Mouse (Mus musculus) liver, adult 2 months (tissue): ENCODE measurements around the gene Nr0b1. TPM values are rescaled to one million over a fixed set of nuclear protein-coding genes. Genes with fewer than 3 reads are reported as not detected.

Source experiments
- DNase-seq: peaks from one replicate; pipeline ENCODE4 v3.0.0-alpha.2; 2011; ENCODE audit warnings: low read depth, low spot score; ENCODE audit errors: extremely low read depth
- H3K27ac ChIP-seq: fragments of 200-500 bp; replicated peaks from 2 replicates; pipeline ENCODE4 v1.5.1; 2012; ENCODE audit warnings: low read depth, mild to moderate bottlenecking, control low read depth, inconsistent platforms, low read length; ENCODE audit not compliant: insufficient read depth
- H3K27me3 ChIP-seq: fragments of 200-500 bp; 2 replicates; pipeline ENCODE4 v1.6.1; 2012; ENCODE audit warnings: mild to moderate bottlenecking, moderate library complexity, low read length, inconsistent platforms; ENCODE audit not compliant: control insufficient read depth, insufficient read depth
- H3K36me3 ChIP-seq: fragments of 200-500 bp; 2 replicates; pipeline ENCODE4 v1.6.1; 2012; ENCODE audit warnings: low read length, inconsistent platforms; ENCODE audit not compliant: control insufficient read depth, insufficient read depth
- H3K4me1 ChIP-seq: fragments of 200-500 bp; 2 replicates; pipeline ENCODE4 v1.6.1; 2011; ENCODE audit warnings: low read length; ENCODE audit not compliant: control insufficient read depth, insufficient read depth
- H3K4me3 ChIP-seq: fragments of 200-500 bp; 2 replicates; pipeline ENCODE4 v1.5.1; 2011; ENCODE audit warnings: low read depth, mild to moderate bottlenecking, control low read depth, low read length, moderate library complexity; ENCODE audit not compliant: insufficient read depth
- H3K79me2 ChIP-seq: fragments of 200-500 bp; 2 replicates; pipeline ENCODE4 v1.6.1; 2012; ENCODE audit warnings: inconsistent platforms, mild to moderate bottlenecking, low read length, moderate library complexity; ENCODE audit not compliant: control insufficient read depth, insufficient read depth
- H3K9ac ChIP-seq: fragments of 200-500 bp; 2 replicates; pipeline ENCODE4 v1.6.1; 2012; ENCODE audit warnings: low read depth, mild to moderate bottlenecking, control low read depth, inconsistent platforms, low read length
- CTCF ChIP-seq: fragments of 200-500 bp; IDR thresholded peaks from 2 replicates; pipeline ENCODE4 v1.5.1; 2011; ENCODE audit warnings: low read depth, low read length, control low read depth
- POLR2A ChIP-seq: fragments of 200-500 bp; IDR thresholded peaks from 2 replicates; pipeline ENCODE4 v1.6.1; 2011; ENCODE audit warnings: low read length, control low read depth; ENCODE audit not compliant: insufficient read depth; ENCODE audit errors: extremely low read depth
- WGBS: fragments of 180-500 bp; shearing (Covaris S2); methylation state at CpG from one replicate; pipeline ENCODE4 v1.1.7; 2018; 5-methylcytosine and 5-hydroxymethylcytosine counted together
- polyA plus RNA-seq: library from polyadenylated mRNA; depleted of rRNA; stranded (reverse); fragments of >200 nt; gene quantifications from 2 replicates; pipeline ENCODE4 v1.2.3, GENCODE M21; 2012; rRNA removed
- total RNA-seq: library from RNA; depleted of rRNA; stranded (reverse); fragments of >200 nt; gene quantifications from 2 replicates; pipeline ENCODE4 v1.2.3, GENCODE M21; 2014; rRNA removed

Gene Nr0b1
- total RNA-seq = 0.07 TPM in 1 of 2 replicates, not detected in the other
- polyA plus RNA-seq = not detected in 2 replicates

- no peak within 1 kb of the TSS for H3K27ac ChIP-seq
- 3% methylated on average over 50 of the region's 53 CpGs for WGBS
- H3K4me1 ChIP-seq = no peaks in the 10 kb centered on the region
- H3K9ac ChIP-seq = no peak within 1 kb of the TSS
- H3K36me3 ChIP-seq = no peaks in the 10 kb centered on the region
- DNase-seq = no peak
- H3K27me3 ChIP-seq = no peaks in the 10 kb centered on the region
- no peak within 1 kb of the TSS for H3K4me3 ChIP-seq
- no peaks in the 10 kb centered on the region for H3K79me2 ChIP-seq
- TF ChIP-seq CTCF (no peak), POLR2A (no peak)
Observed at GRCm38 (mm10) chrX:86191614-86192419, at the start of gene Nr0b1. Gene Nr0b1 (plus strand): TSS chrX:86191764.

- no peak for TF ChIP-seq CTCF
- TF ChIP-seq POLR2A = no peak
- no peak overlapping the region for H3K9ac ChIP-seq
- WGBS = 53% methylated on average over 2 of the region's 2 CpGs
Observed at GRCm38 (mm10) chrX:86187250-86187649, 4.3 kb upstream of the Nr0b1 start.

GRCm38 (mm10) chrX:86192420-86192994 is 943 bp downstream of the Nr0b1 start:
- 7% methylated on average over 25 of the region's 25 CpGs for WGBS
- no peak for TF ChIP-seq CTCF
- TF ChIP-seq POLR2A = no peak
- Histone ChIP-seq H3K9ac (no peak overlapping the region), H3K27ac (no peak overlapping the region), H3K79me2 (no peaks in the 10 kb centered on the region), H3K36me3 (no peaks in the 10 kb centered on the region), H3K4me1 (no peaks in the 10 kb centered on the region), H3K27me3 (no peaks in the 10 kb centered on the region), H3K4me3 (no peak overlapping the region)
- DNase-seq = no peak

More at GRCm38 (mm10) chrX:86187250-86187649, 4.3 kb upstream of the Nr0b1 start:
- no peaks in the 10 kb centered on the region for H3K27me3 ChIP-seq
- no peaks in the 10 kb centered on the region for H3K4me1 ChIP-seq
- no peak overlapping the region for H3K27ac ChIP-seq
- no peaks in the 10 kb centered on the region for H3K36me3 ChIP-seq
- no peak overlapping the region for H3K4me3 ChIP-seq
- no peak for DNase-seq
- no peaks in the 10 kb centered on the region for H3K79me2 ChIP-seq

- Histone ChIP-seq H3K27ac (no peak overlapping the region), H3K9ac (no peak overlapping the region), H3K4me1 (no peaks in the 10 kb centered on the region), H3K4me3 (no peak overlapping the region), H3K36me3 (no peaks in the 10 kb centered on the region), H3K27me3 (no peaks in the 10 kb centered on the region), H3K79me2 (no peaks in the 10 kb centered on the region)
- DNase-seq = no peak
- WGBS = 37% methylated on average over 4 of the region's 4 CpGs
- TF ChIP-seq POLR2A (no peak), CTCF (no peak)
Observed at GRCm38 (mm10) chrX:86193386-86193785, 1.8 kb downstream of the Nr0b1 start.

GRCm38 (mm10) chrX:86237246-86237645 is 45.7 kb downstream of the Nr0b1 start:
- 33% methylated on average over 1 of the region's 1 CpGs for WGBS
- no peaks in the 10 kb centered on the region for H3K4me1 ChIP-seq
- no peaks in the 10 kb centered on the region for H3K79me2 ChIP-seq
- peak; percentile 27 for DNase-seq
- no peaks in the 10 kb centered on the region for H3K36me3 ChIP-seq
- H3K27me3 ChIP-seq = no peaks in the 10 kb centered on the region
- no peak overlapping the region for H3K27ac ChIP-seq
- H3K4me3 ChIP-seq = no peak overlapping the region
- no peak for TF ChIP-seq CTCF
- TF ChIP-seq POLR2A = no peak
- H3K9ac ChIP-seq = no peak overlapping the region

Other genes starting within 250 kb of the Nr0b1 start
- gene Samt3, start 147.6 kb upstream of the Nr0b1 start, total RNA-seq = not detected in 2 replicates
- gene Samt3, start 147.6 kb upstream of the Nr0b1 start, polyA plus RNA-seq = not detected in 2 replicates
- gene Mageb4, start 113.3 kb downstream of the Nr0b1 start, total RNA-seq = not detected in 2 replicates
- not detected in 2 replicates for gene Mageb4, start 113.3 kb downstream of the Nr0b1 start, polyA plus RNA-seq